Mouse (Mus musculus) megakaryocyte, embryonic 14.5 days (primary cell): ENCODE results near the gene Tgtp2.

Source experiments
- FLI1 ChIP-seq: IDR thresholded peaks from 2 replicates; pipeline ENCODE4 v1.6.1; 2012; ENCODE audit warnings: low read length, inconsistent platforms, mixed read lengths
- GATA1 ChIP-seq: IDR thresholded peaks from 3 replicates; pipeline ENCODE4 v1.6.1; 2012; ENCODE audit warnings: mixed read lengths, low read length, inconsistent platforms, borderline replicate concordance

DNA sequence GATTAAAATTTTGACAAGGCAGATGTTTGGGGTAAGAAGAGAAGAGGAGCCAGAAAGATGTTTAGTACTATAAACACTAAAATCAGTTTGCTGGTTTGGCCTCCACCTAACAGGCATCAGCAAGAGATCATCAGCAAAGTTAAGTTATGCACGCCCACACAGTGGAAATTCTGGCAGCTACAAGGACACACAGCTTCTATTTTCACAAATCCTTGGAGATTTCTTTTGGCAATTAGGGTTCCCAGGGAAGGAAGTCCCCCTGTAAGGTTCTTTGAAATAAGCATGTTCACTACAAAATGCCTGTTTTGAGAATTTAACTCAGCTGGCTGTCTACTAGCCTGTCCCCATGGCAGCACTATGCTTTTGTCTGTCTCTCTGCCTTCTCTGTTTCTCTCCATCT, 47.0 kb upstream of the Tgtp2 start:
- no peak for TF ChIP-seq GATA1
- TF ChIP-seq FLI1: no peak
